ENCODE assay signal across 9 mouse cellular contexts in genomic region chr16:62826156-62827001, GRCm38 (mm10). TPM values are rescaled to one million over a fixed set of nuclear protein-coding genes. Genes with fewer than 3 reads are reported as not detected.
DNase-seq lines count a peak whose midpoint lies in the region; ATAC-seq and TF ChIP-seq lines count a peak whose summit lies in the region.
"Had no signal": no experiment of that assay in that cellular context is flagged by ENCODE, and none has a peak within 500 bp of the region (broad histone marks: within the 10 kb centered on the region; RNA-seq: fewer than 3 reads in every experiment).

No protein-coding gene starts in this region.

- no peak overlapping the region for H3K9ac ChIP-seq in lung, embryonic 14.5 days

- no peaks in the 10 kb centered on the region for H3K27me3 ChIP-seq in lung, embryonic 14.5 days (ENCODE audit: insufficient read depth, low read length)
- no peaks in the 10 kb centered on the region for H3K27me3 ChIP-seq in splenic B cell, adult 2 months (ENCODE audit: control insufficient read depth, insufficient read depth, low read length, poor library complexity, severe bottlenecking)

- TF ChIP-seq CTCF in lung, embryonic 14.5 days (IDR thresholded peaks at IDR 0.05; ENCODE audit: low read depth): peak; percentile 77
- TF ChIP-seq CTCF in brain, embryonic 14.5 days (IDR thresholded peaks at IDR 0.05; ENCODE audit: borderline replicate concordance, extremely low read depth, insufficient read depth, insufficient read length): peak; percentile 55; the same call in 1 of the 2 replicates

- H3K9me3 ChIP-seq in lung, embryonic 14.5 days (ENCODE audit: low read depth, low read length): no peaks in the 10 kb centered on the region

- H3K36me3 ChIP-seq in lung, embryonic 14.5 days (ENCODE audit: insufficient read depth): no peaks in the 10 kb centered on the region
- H3K36me3 ChIP-seq in splenic B cell, adult 2 months (ENCODE audit: control insufficient read depth, insufficient read depth, low read length, poor library complexity, severe bottlenecking): no peaks in the 10 kb centered on the region

- no peak for ATAC-seq in lung, embryonic 14.5 days (ENCODE audit: insufficient read depth)

- H3K4me1 ChIP-seq in lung, embryonic 14.5 days (ENCODE audit: insufficient read depth): no peaks in the 10 kb centered on the region

- H3K4me2 ChIP-seq in lung, embryonic 14.5 days: no peak overlapping the region

- 70% methylated on average over 12 of the region's 12 CpGs for WGBS in lung, embryonic 14.5 days

- H3K4me3 ChIP-seq in lung, embryonic 14.5 days (ENCODE audit: low read depth, low read length): no peak overlapping the region

- no peak for TF ChIP-seq POLR2A in brain, embryonic 14.5 days (IDR thresholded peaks at IDR 0.05; ENCODE audit: borderline replicate concordance, extremely low read depth, insufficient read depth, insufficient read length, poor library complexity, severe bottlenecking)

- DNase-seq in cerebellum, postnatal 10 days: peak; percentile 47 to 72
- no peak for DNase-seq in cerebellum, postnatal 36 days
- peak; percentile 83 for DNase-seq in lung, embryonic 14.5 days
- no peak for DNase-seq in lung, postnatal 4 days
- peak; percentile 72 for DNase-seq in brain, embryonic 14.5 days (ENCODE audit: low read depth)
- DNase-seq in kidney, postnatal 14 days: peak; percentile 12
- peak; percentile 70 for DNase-seq in splenic B cell, adult 2 months (ENCODE audit: low read depth, low spot score)
- no peak for DNase-seq in adrenal gland, postnatal 25 days

- no peak overlapping the region for H3K27ac ChIP-seq in lung, embryonic 14.5 days (ENCODE audit: low read depth)

RNA-seq across cellular contexts. Expression of gene Stx19, which starts 11.9 kb away (rescaled TPM):
- polyA plus RNA-seq in lung, embryonic 14.5 days (2014; fragmentation: Nextera tagmentation; extraction: Ambion mirVana): 2.4 TPM in 2 replicates
- 0.03 TPM in 2 replicates for polyA plus RNA-seq in brain, embryonic 14.5 days (2012; rRNA removed)
- total RNA-seq in adrenal gland, postnatal 25 days (2021): not detected in 2 replicates
- polyA plus RNA-seq: large intestine, adult 2 months had no signal

RNA-seq across cellular contexts. Expression of gene Arl13b, which starts 20.5 kb away (rescaled TPM):
- 20.0 and 21.4 TPM in 2 replicates for polyA plus RNA-seq in lung, embryonic 14.5 days (2014; fragmentation: Nextera tagmentation; extraction: Ambion mirVana)
- 12.3 and 12.4 TPM in 2 replicates for polyA plus RNA-seq in brain, embryonic 14.5 days (2012; rRNA removed)
- total RNA-seq in adrenal gland, postnatal 25 days (2021): 14.2 and 16.1 TPM in 2 replicates

RNA-seq across cellular contexts. Expression of gene Pros1, which starts 27.7 kb away (rescaled TPM):
- 59.7 and 60.3 TPM in 2 replicates for polyA plus RNA-seq in lung, embryonic 14.5 days (2014; fragmentation: Nextera tagmentation; extraction: Ambion mirVana)
- 3.9 and 6.3 TPM in 2 replicates for polyA plus RNA-seq in brain, embryonic 14.5 days (2012; rRNA removed)
- total RNA-seq in adrenal gland, postnatal 25 days (2021): 48.8 and 57.5 TPM in 2 replicates

RNA-seq across cellular contexts. Expression of gene Nsun3, which starts 39.8 kb away (rescaled TPM):
- 8.8 and 9.8 TPM in 2 replicates for polyA plus RNA-seq in lung, embryonic 14.5 days (2014; fragmentation: Nextera tagmentation; extraction: Ambion mirVana)
- 9.3 and 9.7 TPM in 2 replicates for polyA plus RNA-seq in brain, embryonic 14.5 days (2012; rRNA removed)
- 19.9 and 23.9 TPM in 2 replicates for total RNA-seq in adrenal gland, postnatal 25 days (2021)

Comparison
In these comparisons a context has a peak if more than half of its experiments do, and no peak if none do; other contexts are left out.
1. DNase-seq: peak in cerebellum, postnatal 10 days (2 of 2), lung, embryonic 14.5 days (single experiment), brain, embryonic 14.5 days (single experiment), kidney, postnatal 14 days (single experiment) and splenic B cell, adult 2 months (single experiment); none in cerebellum, postnatal 36 days (0 of 2), lung, postnatal 4 days (0 of 2) and adrenal gland, postnatal 25 days (single experiment).